Mouse (Mus musculus): ENCODE measurements around the gene 1700029F12Rik. TPM values are rescaled to one million over a fixed set of nuclear protein-coding genes. Genes with fewer than 3 reads are reported as not detected.

1700029F12Rik gene
- polyA plus RNA-seq, 1 experiment from 2014 or later = not detected

DNA sequence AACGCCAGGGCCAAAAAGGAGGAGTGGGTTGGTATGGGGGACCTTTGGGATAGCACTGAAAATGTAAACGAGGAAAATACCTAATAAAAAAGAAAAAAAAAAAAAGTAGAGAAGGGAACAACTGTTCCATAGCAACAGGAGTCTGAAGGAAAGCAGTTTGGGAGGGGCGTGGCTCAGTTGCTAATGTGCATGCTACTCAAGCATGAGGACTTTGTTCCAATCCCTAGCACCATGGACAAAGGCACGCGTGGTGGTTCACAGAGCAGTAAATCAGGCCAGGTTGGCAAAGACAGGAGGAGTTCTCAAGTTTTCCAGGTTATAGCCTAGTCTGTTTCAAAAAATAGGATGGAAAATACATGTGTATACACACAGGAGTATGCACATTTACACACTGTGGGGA is 14.0 kb downstream of the 1700029F12Rik start:
- Histone ChIP-seq H3K27me3 (no peaks in the 10 kb centered on the region), H3K4me3 (no peak overlapping the region), H3K4me2 (replicated peaks) (no peak overlapping the region), H3K9ac (replicated peaks) (no peak overlapping the region), H3K27ac (replicated peaks) (no peak overlapping the region), H3K9me3 (0 out of 2 replicates have a peak, but pooled peaks cover 2% of the 10 kb centered on the region), H3K36me3 (no peaks in the 10 kb centered on the region), H3K4me1 (no peaks in the 10 kb centered on the region)
- no peak for ATAC-seq (ENCODE audit: low FRiP score, low read depth)
- WGBS = 71% methylated on average over 5 of the region's 5 CpGs

DNA sequence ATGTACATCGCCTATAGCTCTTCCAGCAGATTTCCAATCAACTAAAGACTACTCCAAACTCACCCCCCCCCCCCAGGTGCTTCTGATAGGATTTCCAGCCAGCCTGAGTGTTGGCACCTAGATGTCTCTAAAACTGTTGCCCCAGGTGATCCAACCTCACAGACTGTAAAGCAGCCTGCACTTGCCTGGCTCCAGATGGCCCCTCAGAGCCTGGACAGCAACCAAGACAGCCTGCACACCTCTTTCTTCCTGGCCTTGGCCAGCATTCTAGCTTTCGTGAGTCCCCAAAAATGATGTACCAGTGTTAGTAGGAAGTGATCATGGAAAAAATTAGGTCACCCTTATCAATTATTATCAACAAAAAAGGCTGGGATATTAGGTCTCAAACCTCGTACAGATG is 16.5 kb downstream of the 1700029F12Rik start:
- Histone ChIP-seq H3K9ac (replicated peaks) (no peak overlapping the region), H3K9me3 (0 out of 2 replicates have a peak, but pooled peaks cover 2% of the 10 kb centered on the region), H3K27ac (replicated peaks) (no peak overlapping the region), H3K4me2 (replicated peaks) (no peak overlapping the region), H3K36me3 (no peaks in the 10 kb centered on the region), H3K4me1 (no peaks in the 10 kb centered on the region), H3K27me3 (no peaks in the 10 kb centered on the region), H3K4me3 (no peak overlapping the region)
- ATAC-seq (ENCODE audit: low FRiP score, low read depth) = no peak
- WGBS = 84% methylated on average over 3 of the region's 3 CpGs

GRCm38 (mm10) chr13:97014366-97014765 is 19.8 kb downstream of the 1700029F12Rik start:
- ATAC-seq (ENCODE audit: low FRiP score, low read depth) = no peak
- Histone ChIP-seq H3K36me3 (no peaks in the 10 kb centered on the region), H3K4me1 (no peaks in the 10 kb centered on the region), H3K27ac (replicated peaks) (no peak overlapping the region), H3K27me3 (no peaks in the 10 kb centered on the region), H3K4me2 (replicated peaks) (no peak overlapping the region), H3K4me3 (no peak overlapping the region), H3K9me3 (0 out of 2 replicates have a peak, but pooled peaks cover 2% of the 10 kb centered on the region), H3K9ac (replicated peaks) (no peak overlapping the region)
- 88% methylated on average over 4 of the region's 4 CpGs for WGBS

GRCm38 (mm10) chr13:97008266-97009153 is 25.7 kb downstream of the 1700029F12Rik start:
- peak overlapping the region; percentile 75 for H3K4me2 ChIP-seq (replicated peaks)
- ATAC-seq (ENCODE audit: low FRiP score, low read depth) = peak; percentile 74
- WGBS = 3% methylated on average over 19 of the region's 19 CpGs
- H3K27me3 ChIP-seq = peaks cover 9% of the 10 kb centered on the region; the same call in 1 of the 2 replicates
- H3K9me3 ChIP-seq = no peaks in the 10 kb centered on the region
- H3K9ac ChIP-seq (replicated peaks) = peak overlapping the region; percentile 65
- H3K4me1 ChIP-seq = peaks cover 4% of the 10 kb centered on the region; the same call in 1 of the 2 replicates
- peak overlapping the region; percentile 43 for H3K4me3 ChIP-seq
- H3K36me3 ChIP-seq = no peaks in the 10 kb centered on the region
- H3K27ac ChIP-seq (replicated peaks) = peak overlapping the region; percentile 72

DNA sequence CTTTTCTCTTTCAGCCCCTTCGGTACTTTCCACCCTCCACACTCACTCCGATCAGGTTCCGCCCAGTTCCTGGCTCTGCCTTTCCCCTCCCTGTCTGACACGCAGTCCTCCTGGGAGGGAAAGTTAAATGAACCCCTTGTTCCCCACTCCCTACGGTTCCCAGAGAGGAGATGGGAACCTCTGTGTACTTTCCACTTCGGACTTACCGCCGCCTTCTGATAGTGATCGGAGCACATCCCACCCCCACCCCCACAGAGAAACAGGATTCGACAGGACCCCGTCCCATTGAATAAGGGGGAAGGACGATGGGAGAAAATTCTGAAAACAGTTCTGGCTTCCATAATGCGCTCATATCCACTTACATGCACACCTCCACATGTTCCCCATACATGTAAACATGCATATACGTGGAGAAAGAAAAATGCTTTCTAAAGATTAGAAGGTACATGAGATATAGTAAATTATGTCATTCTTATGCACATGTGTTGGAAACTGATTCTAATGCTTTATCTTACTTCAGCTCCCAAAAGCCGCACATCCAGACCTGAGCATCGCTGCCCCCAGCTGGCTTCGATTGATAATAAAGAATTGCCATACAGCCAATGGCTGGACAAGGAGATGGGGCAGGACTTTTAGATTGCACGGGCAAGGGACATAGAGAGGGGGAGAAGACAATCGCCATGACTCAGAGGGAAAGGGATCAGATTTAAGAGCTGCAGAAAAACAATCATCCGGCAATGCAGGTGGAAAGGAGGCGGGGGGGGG is 26.5 kb downstream of the 1700029F12Rik start:
- Histone ChIP-seq H3K4me1 (peaks cover 4% of the 10 kb centered on the region; the same call in 1 of the 2 replicates), H3K36me3 (no peaks in the 10 kb centered on the region), H3K27ac (replicated peaks) (0 out of 2 replicates have a peak overlapping the region, but pooled peaks have one; percentile 72), H3K4me3 (peak overlapping the region; percentile 43), H3K9me3 (no peaks in the 10 kb centered on the region), H3K4me2 (replicated peaks) (peak overlapping the region; percentile 75), H3K9ac (replicated peaks) (peak overlapping the region; percentile 65; the same call in 1 of the 2 replicates), H3K27me3 (peaks cover 9% of the 10 kb centered on the region; the same call in 1 of the 2 replicates)
- 3% methylated on average over 18 of the region's 21 CpGs for WGBS
- peak; percentile 90 for ATAC-seq (ENCODE audit: low FRiP score, low read depth)

DNA sequence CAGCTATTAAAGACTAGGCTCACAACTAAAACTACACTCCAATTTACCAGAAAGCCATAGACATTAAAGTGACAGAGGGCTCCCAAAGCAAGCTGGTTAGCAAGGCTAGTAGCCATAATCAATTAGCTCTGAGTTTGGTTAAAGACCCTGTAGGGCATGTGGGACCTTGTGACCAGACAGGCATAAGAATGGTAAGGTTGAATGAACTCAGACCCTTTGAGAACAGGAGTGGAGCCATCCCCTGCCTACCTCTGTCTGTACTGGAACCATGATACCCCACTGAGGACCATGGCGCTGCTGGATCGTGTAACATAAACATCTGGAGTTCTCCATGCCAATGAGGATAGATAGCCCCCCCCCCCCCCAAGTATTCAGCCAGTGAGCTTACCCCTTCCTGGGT is 27.4 kb downstream of the 1700029F12Rik start:
- H3K9ac ChIP-seq (replicated peaks) = no peak overlapping the region
- WGBS = 47% methylated on average over 2 of the region's 2 CpGs
- H3K4me3 ChIP-seq = no peak overlapping the region

DNA sequence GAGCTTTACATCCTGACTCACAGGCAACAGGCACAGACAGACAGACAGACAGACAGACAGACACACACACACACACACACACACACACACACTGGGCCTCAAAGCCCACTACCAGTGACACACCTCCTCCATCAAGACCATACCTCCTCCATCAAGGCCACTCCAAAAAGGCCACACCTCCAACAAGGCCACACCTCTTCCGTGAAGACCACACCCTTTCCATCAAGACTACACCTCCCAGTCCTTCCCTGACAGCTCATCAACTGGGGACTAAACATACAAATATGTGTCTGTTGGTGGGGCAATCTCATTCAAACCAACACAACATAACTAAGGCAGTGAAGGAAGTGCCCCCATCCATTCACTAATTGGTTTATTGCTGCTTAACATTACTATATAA is 37.1 kb downstream of the 1700029F12Rik start:
- Histone ChIP-seq H3K36me3 (no peaks in the 10 kb centered on the region), H3K4me2 (replicated peaks) (no peak overlapping the region), H3K4me1 (no peaks in the 10 kb centered on the region), H3K27ac (replicated peaks) (no peak overlapping the region), H3K27me3 (no peaks in the 10 kb centered on the region), H3K4me3 (no peak overlapping the region), H3K9ac (replicated peaks) (no peak overlapping the region), H3K9me3 (no peaks in the 10 kb centered on the region)
- 82% methylated on average over 1 of the region's 1 CpGs for WGBS
- no peak for ATAC-seq (ENCODE audit: low FRiP score, low read depth)

More for the DNA sequence above, 27.4 kb downstream of the 1700029F12Rik start:
- peaks cover 4% of the 10 kb centered on the region; the same call in 1 of the 2 replicates for H3K4me1 ChIP-seq
- no peak overlapping the region for H3K27ac ChIP-seq (replicated peaks)
- no peaks in the 10 kb centered on the region for H3K9me3 ChIP-seq
- no peaks in the 10 kb centered on the region for H3K36me3 ChIP-seq
- peak overlapping the region; percentile 75 for H3K4me2 ChIP-seq (replicated peaks)
- H3K27me3 ChIP-seq = peaks cover 9% of the 10 kb centered on the region; the same call in 1 of the 2 replicates
- ATAC-seq (ENCODE audit: low FRiP score, low read depth) = 0 out of 2 replicates have a peak, but pooled peaks have one; percentile 18

GRCm38 (mm10) chr13:96995243-96995642 is 38.9 kb downstream of the 1700029F12Rik start:
- Histone ChIP-seq H3K27ac (replicated peaks) (no peak overlapping the region), H3K4me3 (no peak overlapping the region), H3K9ac (replicated peaks) (no peak overlapping the region), H3K4me2 (replicated peaks) (no peak overlapping the region), H3K36me3 (no peaks in the 10 kb centered on the region), H3K27me3 (no peaks in the 10 kb centered on the region), H3K4me1 (no peaks in the 10 kb centered on the region), H3K9me3 (no peaks in the 10 kb centered on the region)
- no peak for ATAC-seq (ENCODE audit: low FRiP score, low read depth)
- 85% methylated on average over 5 of the region's 5 CpGs for WGBS

- WGBS = 36% methylated on average over 8 of the region's 8 CpGs
These were observed 40.7 kb downstream of the 1700029F12Rik start for GRCm38 (mm10) chr13:96993291-96993989.

DNA sequence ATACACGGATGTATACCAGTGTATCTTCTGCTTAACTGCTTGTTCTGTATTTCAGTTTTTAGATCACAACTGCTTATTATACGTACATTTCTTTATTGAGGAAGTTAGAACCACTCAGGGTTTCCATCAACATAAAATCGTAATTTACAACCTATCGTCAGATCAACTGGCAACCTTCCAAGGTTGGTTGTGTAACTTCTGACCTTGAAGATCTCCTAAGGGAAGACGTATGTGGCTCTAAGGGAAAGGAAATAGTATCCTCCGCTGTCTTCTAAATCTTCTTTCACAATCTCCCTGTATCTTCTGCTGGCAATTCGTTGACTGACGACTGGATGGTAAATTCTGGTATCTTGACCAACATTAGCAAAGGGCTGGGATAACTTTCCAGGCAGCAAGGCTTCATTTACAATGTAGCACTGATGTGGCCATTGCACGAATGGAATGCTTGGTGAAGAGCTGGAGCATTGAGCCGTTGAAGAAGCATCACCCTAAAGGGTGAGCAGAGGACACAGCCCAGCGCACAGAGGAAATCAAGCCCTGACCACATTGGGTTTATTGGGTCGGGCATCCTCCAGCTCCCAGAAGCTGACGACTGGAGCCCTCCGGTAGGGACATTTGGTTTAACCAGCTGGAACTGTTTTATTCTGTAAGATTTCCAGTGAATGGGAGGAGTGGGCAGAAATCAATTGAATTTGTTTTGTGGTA is 43.4 kb downstream of the 1700029F12Rik start:
- H3K4me3 ChIP-seq = no peak overlapping the region
- no peak overlapping the region for H3K27ac ChIP-seq (replicated peaks)
- no peak overlapping the region for H3K4me2 ChIP-seq (replicated peaks)
- ATAC-seq (ENCODE audit: low FRiP score, low read depth) = no peak
- no peaks in the 10 kb centered on the region for H3K9me3 ChIP-seq
- H3K27me3 ChIP-seq = no peaks in the 10 kb centered on the region
- no peaks in the 10 kb centered on the region for H3K4me1 ChIP-seq
- 85% methylated on average over 14 of the region's 14 CpGs for WGBS
- H3K9ac ChIP-seq (replicated peaks) = no peak overlapping the region
- H3K36me3 ChIP-seq = no peaks in the 10 kb centered on the region

More at GRCm38 (mm10) chr13:96993291-96993989, 40.7 kb downstream of the 1700029F12Rik start:
- Histone ChIP-seq H3K36me3 (no peaks in the 10 kb centered on the region), H3K9me3 (no peaks in the 10 kb centered on the region), H3K27ac (replicated peaks) (no peak overlapping the region), H3K4me2 (replicated peaks) (no peak overlapping the region), H3K4me1 (no peaks in the 10 kb centered on the region), H3K27me3 (no peaks in the 10 kb centered on the region), H3K4me3 (no peak overlapping the region), H3K9ac (replicated peaks) (no peak overlapping the region)
- ATAC-seq (ENCODE audit: low FRiP score, low read depth) = no peak

- Histone ChIP-seq H3K27ac (replicated peaks) (no peak overlapping the region), H3K27me3 (no peaks in the 10 kb centered on the region), H3K4me2 (replicated peaks) (no peak overlapping the region), H3K4me3 (no peak overlapping the region), H3K4me1 (no peaks in the 10 kb centered on the region), H3K9me3 (no peaks in the 10 kb centered on the region), H3K9ac (replicated peaks) (no peak overlapping the region), H3K36me3 (no peaks in the 10 kb centered on the region)
- ATAC-seq (ENCODE audit: low FRiP score, low read depth) = no peak
- 97% methylated on average over 3 of the region's 3 CpGs for WGBS
These were observed 44.1 kb downstream of the 1700029F12Rik start for GRCm38 (mm10) chr13:96990045-96990444.

Data from midbrain, embryonic 12.5 days (tissue).